Mouse (Mus musculus): ENCODE data around the gene Fbxl19. TPM values are rescaled to one million over a fixed set of nuclear protein-coding genes. Genes with fewer than 3 reads are reported as not detected.

Gene Fbxl19
- polyA plus RNA-seq, 1 experiment: 37.2 TPM

- Histone ChIP-seq H3K27ac (ENCODE audit: control insufficient read depth, insufficient read depth, low read depth, low read length) (no peak overlapping the region), H3K27me3 (ENCODE audit: control insufficient read depth, insufficient read depth, low read length) (no peaks in the 10 kb centered on the region), H3K36me3 (ENCODE audit: control insufficient read depth, insufficient read depth, low read length) (peaks cover 3% of the 10 kb centered on the region; the same call in 1 of the 2 replicates), H3K4me3 (ENCODE audit: control insufficient read depth, low read depth, low read length) (no peak overlapping the region), H3K4me1 (ENCODE audit: control insufficient read depth, insufficient read depth, low read length) (no peaks in the 10 kb centered on the region; the same call in 1 of the 2 replicates)
- no peak for TF ChIP-seq POLR2A (IDR thresholded peaks at IDR 0.05; ENCODE audit: control insufficient read depth, low read depth, low read length)
- TF ChIP-seq CTCF (IDR thresholded peaks at IDR 0.05; ENCODE audit: control insufficient read depth, insufficient read depth, insufficient replicate concordance, low read depth, low read length): no peak
These were observed 9.4 kb downstream of the Fbxl19 start for GRCm38 (mm10) chr7:127753741-127754140.

- H3K27me3 ChIP-seq (ENCODE audit: control insufficient read depth, insufficient read depth, low read length): no peaks in the 10 kb centered on the region
- no peaks in the 10 kb centered on the region for H3K36me3 ChIP-seq (ENCODE audit: control insufficient read depth, insufficient read depth, low read length)
- H3K4me3 ChIP-seq (ENCODE audit: control insufficient read depth, low read depth, low read length): no peak overlapping the region
- H3K27ac ChIP-seq (ENCODE audit: control insufficient read depth, insufficient read depth, low read depth, low read length): no peak overlapping the region
- TF ChIP-seq CTCF (IDR thresholded peaks at IDR 0.05; ENCODE audit: control insufficient read depth, insufficient read depth, insufficient replicate concordance, low read depth, low read length) (no peak), POLR2A (IDR thresholded peaks at IDR 0.05; ENCODE audit: control insufficient read depth, low read depth, low read length) (no peak)
- H3K4me1 ChIP-seq (ENCODE audit: control insufficient read depth, insufficient read depth, low read length): no peaks in the 10 kb centered on the region; the same call in 1 of the 2 replicates
These were observed 15.4 kb downstream of the Fbxl19 start for GRCm38 (mm10) chr7:127759716-127760115.

GRCm38 (mm10) chr7:127760478-127760877 is 16.1 kb downstream of the Fbxl19 start:
- H3K4me1 ChIP-seq (ENCODE audit: control insufficient read depth, insufficient read depth, low read length): no peaks in the 10 kb centered on the region; the same call in 1 of the 2 replicates
- H3K36me3 ChIP-seq (ENCODE audit: control insufficient read depth, insufficient read depth, low read length): no peaks in the 10 kb centered on the region
- H3K4me3 ChIP-seq (ENCODE audit: control insufficient read depth, low read depth, low read length): no peak overlapping the region
- TF ChIP-seq POLR2A (IDR thresholded peaks at IDR 0.05; ENCODE audit: control insufficient read depth, low read depth, low read length) (no peak), CTCF (IDR thresholded peaks at IDR 0.05; ENCODE audit: control insufficient read depth, insufficient read depth, insufficient replicate concordance, low read depth, low read length) (no peak)
- H3K27ac ChIP-seq (ENCODE audit: control insufficient read depth, insufficient read depth, low read depth, low read length): no peak overlapping the region
- H3K27me3 ChIP-seq (ENCODE audit: control insufficient read depth, insufficient read depth, low read length): no peaks in the 10 kb centered on the region

- Histone ChIP-seq H3K27me3 (ENCODE audit: control insufficient read depth, insufficient read depth, low read length) (no peaks in the 10 kb centered on the region), H3K4me3 (ENCODE audit: control insufficient read depth, low read depth, low read length) (no peak overlapping the region), H3K4me1 (ENCODE audit: control insufficient read depth, insufficient read depth, low read length) (peaks cover 3% of the 10 kb centered on the region), H3K36me3 (ENCODE audit: control insufficient read depth, insufficient read depth, low read length) (no peaks in the 10 kb centered on the region), H3K27ac (ENCODE audit: control insufficient read depth, insufficient read depth, low read depth, low read length) (no peak overlapping the region)
- TF ChIP-seq CTCF (IDR thresholded peaks at IDR 0.05; ENCODE audit: control insufficient read depth, insufficient read depth, insufficient replicate concordance, low read depth, low read length): peak; percentile 81; the same call in 1 of the 2 replicates
- TF ChIP-seq POLR2A (IDR thresholded peaks at IDR 0.05; ENCODE audit: control insufficient read depth, low read depth, low read length): no peak
These were observed 16.7 kb downstream of the Fbxl19 start for GRCm38 (mm10) chr7:127761026-127761425.

GRCm38 (mm10) chr7:127763642-127764041 is 19.3 kb downstream of the Fbxl19 start:
- Histone ChIP-seq H3K27me3 (ENCODE audit: control insufficient read depth, insufficient read depth, low read length) (no peaks in the 10 kb centered on the region), H3K4me3 (ENCODE audit: control insufficient read depth, low read depth, low read length) (no peak overlapping the region), H3K4me1 (ENCODE audit: control insufficient read depth, insufficient read depth, low read length) (peaks cover 20% of the 10 kb centered on the region), H3K36me3 (ENCODE audit: control insufficient read depth, insufficient read depth, low read length) (no peaks in the 10 kb centered on the region), H3K27ac (ENCODE audit: control insufficient read depth, insufficient read depth, low read depth, low read length) (no peak overlapping the region)
- TF ChIP-seq CTCF (IDR thresholded peaks at IDR 0.05; ENCODE audit: control insufficient read depth, insufficient read depth, insufficient replicate concordance, low read depth, low read length): no peak
- no peak for TF ChIP-seq POLR2A (IDR thresholded peaks at IDR 0.05; ENCODE audit: control insufficient read depth, low read depth, low read length)

- H3K4me3 ChIP-seq (ENCODE audit: control insufficient read depth, low read depth, low read length): no peak overlapping the region
- H3K27me3 ChIP-seq (ENCODE audit: control insufficient read depth, insufficient read depth, low read length): no peaks in the 10 kb centered on the region
- TF ChIP-seq POLR2A (IDR thresholded peaks at IDR 0.05; ENCODE audit: control insufficient read depth, low read depth, low read length) (no peak), CTCF (IDR thresholded peaks at IDR 0.05; ENCODE audit: control insufficient read depth, insufficient read depth, insufficient replicate concordance, low read depth, low read length) (no peak)
- peaks cover 29% of the 10 kb centered on the region for H3K4me1 ChIP-seq (ENCODE audit: control insufficient read depth, insufficient read depth, low read length)
- H3K27ac ChIP-seq (ENCODE audit: control insufficient read depth, insufficient read depth, low read depth, low read length): no peak overlapping the region
- H3K36me3 ChIP-seq (ENCODE audit: control insufficient read depth, insufficient read depth, low read length): no peaks in the 10 kb centered on the region
These were observed 21.4 kb downstream of the Fbxl19 start for GRCm38 (mm10) chr7:127765756-127766155.

GRCm38 (mm10) chr7:127766851-127767609 is 22.7 kb downstream of the Fbxl19 start:
- Histone ChIP-seq H3K4me3 (ENCODE audit: control insufficient read depth, low read depth, low read length) (peak overlapping the region; percentile 89), H3K36me3 (ENCODE audit: control insufficient read depth, insufficient read depth, low read length) (no peaks in the 10 kb centered on the region), H3K4me1 (ENCODE audit: control insufficient read depth, insufficient read depth, low read length) (peaks cover 33% of the 10 kb centered on the region), H3K27me3 (ENCODE audit: control insufficient read depth, insufficient read depth, low read length) (no peaks in the 10 kb centered on the region), H3K27ac (ENCODE audit: control insufficient read depth, insufficient read depth, low read depth, low read length) (peak overlapping the region; percentile 98)
- no peak for TF ChIP-seq CTCF (IDR thresholded peaks at IDR 0.05; ENCODE audit: control insufficient read depth, insufficient read depth, insufficient replicate concordance, low read depth, low read length)
- no peak for TF ChIP-seq POLR2A (IDR thresholded peaks at IDR 0.05; ENCODE audit: control insufficient read depth, low read depth, low read length)
